Mouse (Mus musculus) mouse trophoblast stem cell (cell line): ENCODE data around the gene Tcp11l2.

Experiments
- in situ Hi-C, 2 experiments: fragments of 300-500 bp; cut with MseI, MboI; formaldehyde crosslinking; loops; 2 replicates in 1 of 2; 3 replicates in 1 of 2; pipeline ENCODE4 v1.15.1; 2025

Gene Tcp11l2

DNA sequence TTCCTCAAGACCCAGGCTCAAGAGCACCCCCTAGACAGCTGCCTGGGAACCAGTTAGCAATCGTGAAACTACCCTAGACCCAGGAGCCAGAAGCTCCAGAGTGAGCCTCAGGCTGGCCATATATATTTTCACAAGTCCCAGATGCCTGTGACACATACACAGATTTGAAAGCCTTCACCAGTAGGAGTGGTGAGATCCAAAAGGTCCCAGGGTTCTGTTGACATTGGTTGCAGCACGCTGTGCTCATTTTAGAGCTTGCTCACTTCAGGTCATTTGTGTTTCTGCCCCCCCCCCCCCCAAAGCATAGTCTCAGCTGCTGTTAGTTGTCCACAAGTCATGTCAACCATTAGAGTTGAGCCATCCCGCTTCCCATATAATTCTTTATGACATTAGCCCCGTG, 77.6 kb downstream of the Tcp11l2 start:
- in situ Hi-C loops = no loop called here

GRCm38 (mm10) chr10:84654731-84655130, 78.3 kb downstream of the Tcp11l2 start:
- in situ Hi-C loops = no loop called here

DNA sequence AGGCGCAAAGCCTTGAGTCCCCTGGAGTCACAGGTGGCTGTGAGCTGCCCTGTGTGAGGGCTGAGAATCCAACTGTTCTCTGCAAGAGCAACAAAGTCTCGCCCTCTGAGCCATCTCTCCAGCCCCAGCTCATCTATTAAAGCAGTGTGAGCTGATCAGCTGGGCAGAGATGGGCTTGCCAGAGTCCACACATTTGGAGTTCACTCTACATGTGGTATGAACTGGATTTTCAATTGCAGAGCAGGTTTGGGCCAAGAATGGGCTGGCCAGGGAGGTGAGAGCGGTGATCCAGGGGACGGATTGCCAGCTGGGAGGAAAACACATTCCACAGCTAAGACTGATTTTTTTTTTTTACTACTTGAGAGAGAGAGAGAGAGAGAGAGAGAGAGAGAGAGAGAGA, 80.2 kb downstream of the Tcp11l2 start:
- in situ Hi-C loops = no loop called here

GRCm38 (mm10) chr10:84657437-84658087, 81.1 kb downstream of the Tcp11l2 start:
- in situ Hi-C loops = no loop called here

GRCm38 (mm10) chr10:84658088-84658848, 81.8 kb downstream of the Tcp11l2 start:
- in situ Hi-C loops = no loop called here

DNA sequence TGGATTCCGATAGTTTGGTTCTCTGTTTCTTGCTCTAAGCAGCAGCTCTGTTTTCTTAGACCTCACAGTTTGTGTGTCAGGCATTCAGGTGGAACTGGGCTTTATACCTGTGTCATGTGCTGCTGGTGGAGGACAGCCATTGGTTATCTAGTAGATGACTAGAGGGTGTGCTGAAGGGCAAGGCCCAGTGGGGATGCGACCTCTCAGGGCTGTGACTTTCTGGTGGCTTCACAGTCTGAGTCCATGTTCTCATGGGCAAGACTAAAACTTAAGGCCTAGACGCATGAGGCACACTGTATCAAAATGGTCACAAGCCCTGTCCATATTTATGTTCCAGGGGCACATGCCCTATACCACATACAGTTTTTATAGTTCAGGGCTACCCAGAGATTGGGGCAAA, 82.9 kb downstream of the Tcp11l2 start:
- in situ Hi-C loops = no loop called here

GRCm38 (mm10) chr10:84662138-84662537, 85.7 kb downstream of the Tcp11l2 start:
- in situ Hi-C loops = no loop called here
